Mouse (Mus musculus) brain, embryonic 18.5 days (tissue): ENCODE data around the gene Bscl2.
A peak's percentile ranks its signal among the peaks of the same experiment; 100 is the strongest.
"Not testable (repeated sequence)": the region's sequence is repeated elsewhere in the genome, so short reads cannot be mapped to it uniquely, and the experiment has no call there.

Experiments used
- DNase-seq: peaks from one replicate; pipeline ENCODE4 v3.0.0-alpha.2; 2012; ENCODE audit warnings: low read depth, low spot score

The Bscl2 gene

GRCm38 (mm10) chr19:8830664-8831063 is 6.6 kb upstream of the Bscl2 start:
- DNase-seq: no peak

GRCm38 (mm10) chr19:8831262-8831661 is 6.0 kb upstream of the Bscl2 start:
- no peak for DNase-seq

GRCm38 (mm10) chr19:8832971-8833370 is 4.3 kb upstream of the Bscl2 start:
- DNase-seq: no peak

- DNase-seq: not testable (repeated sequence)
These were observed 940 bp upstream of the Bscl2 start for GRCm38 (mm10) chr19:8836327-8836726.

GRCm38 (mm10) chr19:8838041-8838730 is 919 bp downstream of the Bscl2 start:
- no peak for DNase-seq

GRCm38 (mm10) chr19:8839103-8839907 is 2.0 kb downstream of the Bscl2 start, which contains the start of gene Gng3:
TSS of gene Gng3 (minus strand) at chr19:8839194.
- DNase-seq: peak; percentile 82

- no peak for DNase-seq
These were observed 2.9 kb downstream of the Bscl2 start for GRCm38 (mm10) chr19:8839908-8840791.

GRCm38 (mm10) chr19:8841012-8841411 is 3.7 kb downstream of the Bscl2 start:
- no peak for DNase-seq

GRCm38 (mm10) chr19:8842961-8843360 is 5.7 kb downstream of the Bscl2 start:
- no peak for DNase-seq

- no peak for DNase-seq
These were observed 7.3 kb downstream of the Bscl2 start for GRCm38 (mm10) chr19:8844371-8845129.

GRCm38 (mm10) chr19:8848356-8848755 is 11.1 kb downstream of the Bscl2 start:
- no peak for DNase-seq

GRCm38 (mm10) chr19:8850402-8850901 is 13.2 kb downstream of the Bscl2 start, which contains the start of gene Lrrn4cl:
TSS of gene Lrrn4cl (plus strand) at chr19:8850768.
- no peak for DNase-seq

GRCm38 (mm10) chr19:8851639-8852038 is 14.4 kb downstream of the Bscl2 start:
- DNase-seq: no peak

- DNase-seq: no peak
These were observed 15.1 kb downstream of the Bscl2 start for GRCm38 (mm10) chr19:8852236-8852928.

GRCm38 (mm10) chr19:8853117-8853516 is 15.8 kb downstream of the Bscl2 start:
- DNase-seq: no peak

- no peak for DNase-seq
These were observed 20.4 kb downstream of the Bscl2 start for GRCm38 (mm10) chr19:8857689-8858088.

GRCm38 (mm10) chr19:8859018-8859417 is 21.8 kb downstream of the Bscl2 start:
- no peak for DNase-seq

- DNase-seq: no peak
These were observed 27.0 kb downstream of the Bscl2 start for GRCm38 (mm10) chr19:8864265-8864664.

GRCm38 (mm10) chr19:8870381-8870780 is 33.1 kb downstream of the Bscl2 start:
- not testable (repeated sequence) for DNase-seq

- no peak for DNase-seq
These were observed 33.6 kb downstream of the Bscl2 start for GRCm38 (mm10) chr19:8870838-8871237.
